24 mouse cellular contexts compared by ENCODE assay signal in the genomic region with DNA sequence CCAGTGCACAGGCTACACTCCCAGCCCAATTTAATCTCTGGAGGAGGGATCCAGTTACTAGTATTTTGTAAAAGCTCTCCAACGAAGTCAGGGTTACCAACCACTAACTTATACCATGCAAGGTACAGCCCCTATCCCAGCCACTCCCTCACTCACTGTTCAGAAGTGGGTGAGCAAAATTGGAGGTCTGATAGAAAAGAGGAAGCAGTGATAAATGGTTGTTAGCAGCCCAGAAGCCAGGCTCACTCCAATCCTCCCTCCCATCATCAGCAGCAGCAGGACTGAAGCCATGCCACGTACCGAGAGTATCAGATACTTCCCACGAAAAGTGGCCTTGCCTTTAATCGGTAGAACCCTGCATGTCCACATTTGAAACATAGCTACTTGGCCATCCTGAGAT.
"Had no signal": no experiment of that assay in that cellular context is flagged by ENCODE, and none has a peak within 500 bp of the region (broad histone marks: within the 10 kb centered on the region; RNA-seq: fewer than 3 reads in every experiment).

No protein-coding gene starts in this region.

- H3K9me3 ChIP-seq: heart, embryonic 12.5 days; hindbrain, embryonic 13.5 days; hindbrain, embryonic 15.5 days; kidney, embryonic 15.5 days; limb, embryonic 13.5 days; limb, embryonic 15.5 days had no signal

- H3K27ac ChIP-seq: gastrocnemius, adult 2 months; heart, adult 2 months; hindbrain, embryonic 13.5 days; hindbrain, embryonic 15.5 days; hindbrain, postnatal 0 days; kidney, embryonic 15.5 days; kidney, postnatal 0 days; limb, embryonic 13.5 days; limb, embryonic 15.5 days had no signal

- H3K36me3 ChIP-seq: heart, embryonic 12.5 days; hindbrain, embryonic 13.5 days; hindbrain, embryonic 15.5 days; kidney, embryonic 15.5 days; limb, embryonic 13.5 days; limb, embryonic 15.5 days had no signal

- H3K4me3 ChIP-seq: gastrocnemius, adult 2 months; heart, adult 2 months; heart, embryonic 12.5 days; hindbrain, embryonic 13.5 days; hindbrain, embryonic 15.5 days; kidney, embryonic 15.5 days; limb, embryonic 13.5 days; limb, embryonic 15.5 days had no signal

- H3K4me2 ChIP-seq: heart, embryonic 12.5 days; hindbrain, embryonic 13.5 days; hindbrain, embryonic 15.5 days; kidney, embryonic 15.5 days; limb, embryonic 13.5 days; limb, embryonic 15.5 days had no signal

- ATAC-seq: hindbrain, postnatal 0 days; intestine, embryonic 16.5 days had no signal

- DNase-seq: gastrocnemius, adult 2 months; gastrocnemius, postnatal 10 days; gastrocnemius, postnatal 25 days; heart, adult 11 months; heart, adult 2 months; heart, postnatal 10 days; heart, postnatal 4 days; kidney, adult 11 months; kidney, adult 2 months; kidney, adult 9 months; kidney, postnatal 14 days; kidney, postnatal 36 days; layer of hippocampus, adult 9-11 months; layer of hippocampus, postnatal 36 days; left cerebral cortex, postnatal 4 days had no signal

- H3K9ac ChIP-seq: heart, embryonic 12.5 days; hindbrain, embryonic 13.5 days; hindbrain, embryonic 15.5 days; kidney, embryonic 15.5 days; limb, embryonic 13.5 days; limb, embryonic 15.5 days had no signal
